Mouse (Mus musculus): Measurements from ENCODE around the gene Calm3. TPM values are rescaled to one million over a fixed set of nuclear protein-coding genes. Genes with fewer than 3 reads are reported as not detected.
A peak's percentile ranks its signal among the peaks of the same experiment; 100 is the strongest.

The Calm3 gene
- polyA plus RNA-seq, 1 experiment: 336 TPM

GRCm38 (mm10) chr7:16906889-16907559 lies 16.9 kb downstream of the Calm3 start:
- H3K36me3 ChIP-seq (ENCODE audit: control insufficient read depth, insufficient read depth): no peaks in the 10 kb centered on the region
- TF ChIP-seq POLR2AphosphoS2 (IDR thresholded peaks at IDR 0.05; ENCODE audit: insufficient read length, low read depth) (no peak), POLR2A (IDR thresholded peaks at IDR 0.05; ENCODE audit: insufficient read length, low read depth) (no peak), SRF (IDR thresholded peaks at IDR 0.05; ENCODE audit: control insufficient read depth, insufficient read length, low read depth) (no peak), REST (IDR thresholded peaks at IDR 0.05; ENCODE audit: insufficient read depth, insufficient read length) (no peak), TCF3 (IDR thresholded peaks at IDR 0.05; ENCODE audit: insufficient read length, low read depth) (no peak), E2F4 (IDR thresholded peaks at IDR 0.05; ENCODE audit: insufficient read depth) (no peak), TCF12 (IDR thresholded peaks at IDR 0.05; ENCODE audit: insufficient read depth, poor library complexity, severe bottlenecking) (no peak), USF1 (IDR thresholded peaks at IDR 0.05; ENCODE audit: low read depth) (no peak), MAX (IDR thresholded peaks at IDR 0.05; ENCODE audit: low read depth) (no peak), MYOG (IDR thresholded peaks at IDR 0.05; ENCODE audit: control insufficient read depth in 1 of 3, insufficient read depth in 1 of 3, insufficient read length in 2 of 3, low read depth in 2 of 3) (no peak), CEBPB (IDR thresholded peaks at IDR 0.05; ENCODE audit: insufficient read depth, poor library complexity, severe bottlenecking) (no peak)
- H3K79me2 ChIP-seq (ENCODE audit: control insufficient read depth, insufficient read depth): peaks cover 9% of the 10 kb centered on the region
- peak overlapping the region; percentile 19 for H3K4me2 ChIP-seq (ENCODE audit: low read depth)
- no peak overlapping the region for H3K4me3 ChIP-seq
- H3ac ChIP-seq (ENCODE audit: control insufficient read depth, insufficient read length): no peak overlapping the region
- H3K27me3 ChIP-seq (ENCODE audit: control insufficient read depth, insufficient read depth, insufficient read length): no peaks in the 10 kb centered on the region

DNA sequence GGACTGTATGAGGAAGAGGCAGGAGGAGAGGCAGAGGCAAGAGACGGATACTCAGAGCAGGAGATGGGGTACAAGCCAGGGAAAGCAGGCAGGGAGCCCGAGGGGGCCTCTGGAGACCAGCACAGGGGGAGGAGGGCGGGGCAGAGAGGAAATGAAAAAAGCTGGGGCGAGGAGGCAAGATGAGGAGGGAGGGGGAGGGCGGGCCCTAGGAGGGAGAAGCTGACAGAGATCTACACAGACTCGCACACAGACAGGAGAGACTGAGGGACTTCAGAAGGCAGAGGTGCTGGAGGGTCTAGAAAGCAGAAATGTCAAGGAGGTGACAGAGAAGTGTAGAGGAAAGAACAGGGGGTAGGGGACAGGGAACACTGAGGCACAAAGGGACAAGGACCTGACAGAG lies 17.6 kb downstream of the Calm3 start, which contains the start of gene Ptgir:
TSS of gene Ptgir (plus strand) at position 210 of the 400 bp plus-strand sequence.
- no peak within 1 kb of the TSS for H3K4me3 ChIP-seq
- TF ChIP-seq MYOG (IDR thresholded peaks at IDR 0.05; ENCODE audit: control insufficient read depth in 1 of 3, insufficient read depth in 1 of 3, insufficient read length in 2 of 3, low read depth in 2 of 3): no peak
- no peak for TF ChIP-seq POLR2AphosphoS2 (IDR thresholded peaks at IDR 0.05; ENCODE audit: insufficient read length, low read depth)
- no peaks in the 10 kb centered on the region for H3K27me3 ChIP-seq (ENCODE audit: control insufficient read depth, insufficient read depth, insufficient read length)
- H3ac ChIP-seq (ENCODE audit: control insufficient read depth, insufficient read length): no peak within 1 kb of the TSS
- H3K4me2 ChIP-seq (ENCODE audit: low read depth): peak within 1 kb of the TSS; percentile 31
- peaks cover 9% of the 10 kb centered on the region for H3K79me2 ChIP-seq (ENCODE audit: control insufficient read depth, insufficient read depth)
- H3K36me3 ChIP-seq (ENCODE audit: control insufficient read depth, insufficient read depth): no peaks in the 10 kb centered on the region

GRCm38 (mm10) chr7:16905491-16906021 lies 18.4 kb downstream of the Calm3 start:
- no peaks in the 10 kb centered on the region for H3K36me3 ChIP-seq (ENCODE audit: control insufficient read depth, insufficient read depth)
- no peak overlapping the region for H3K4me3 ChIP-seq
- no peak overlapping the region for H3ac ChIP-seq (ENCODE audit: control insufficient read depth, insufficient read length)
- peaks cover 9% of the 10 kb centered on the region for H3K79me2 ChIP-seq (ENCODE audit: control insufficient read depth, insufficient read depth)
- H3K4me2 ChIP-seq (ENCODE audit: low read depth): peak overlapping the region; percentile 31
- TF ChIP-seq MYOG (IDR thresholded peaks at IDR 0.05; ENCODE audit: control insufficient read depth in 1 of 3, insufficient read depth in 1 of 3, insufficient read length in 2 of 3, low read depth in 2 of 3) (peak in 2 of 3 experiments; percentile 18 to 67), MAX (IDR thresholded peaks at IDR 0.05; ENCODE audit: low read depth) (no peak), E2F4 (IDR thresholded peaks at IDR 0.05; ENCODE audit: insufficient read depth) (no peak), MYOD1 (IDR thresholded peaks at IDR 0.05; ENCODE audit: control insufficient read depth in 1 of 3, insufficient read length in 2 of 3, low read depth in 2 of 3) (peak in 2 of 3 experiments; percentile 55 to 66)
- no peaks in the 10 kb centered on the region for H3K27me3 ChIP-seq (ENCODE audit: control insufficient read depth, insufficient read depth, insufficient read length)

GRCm38 (mm10) chr7:16904120-16904675 lies 19.7 kb downstream of the Calm3 start:
- H3K27me3 ChIP-seq (ENCODE audit: control insufficient read depth, insufficient read depth, insufficient read length): no peaks in the 10 kb centered on the region

GRCm38 (mm10) chr7:16903439-16903955 lies 20.4 kb downstream of the Calm3 start:
- Histone ChIP-seq H3ac (ENCODE audit: control insufficient read depth, insufficient read length) (no peak overlapping the region), H3K4me2 (ENCODE audit: low read depth) (peak overlapping the region; percentile 52), H3K4me3 (no peak overlapping the region), H3K27me3 (ENCODE audit: control insufficient read depth, insufficient read depth, insufficient read length) (no peaks in the 10 kb centered on the region), H3K79me2 (ENCODE audit: control insufficient read depth, insufficient read depth) (peaks cover 3% of the 10 kb centered on the region), H3K36me3 (ENCODE audit: control insufficient read depth, insufficient read depth) (no peaks in the 10 kb centered on the region)
- TF ChIP-seq POLR2A (IDR thresholded peaks at IDR 0.05; ENCODE audit: insufficient read length, low read depth) (no peak), USF1 (IDR thresholded peaks at IDR 0.05; ENCODE audit: low read depth) (no peak), MYOD1 (IDR thresholded peaks at IDR 0.05; ENCODE audit: control insufficient read depth in 1 of 3, insufficient read length in 2 of 3, low read depth in 2 of 3) (no peak), MAX (IDR thresholded peaks at IDR 0.05; ENCODE audit: low read depth) (no peak), POLR2AphosphoS2 (IDR thresholded peaks at IDR 0.05; ENCODE audit: insufficient read length, low read depth) (no peak), CEBPB (IDR thresholded peaks at IDR 0.05; ENCODE audit: insufficient read depth, poor library complexity, severe bottlenecking) (no peak), TCF12 (IDR thresholded peaks at IDR 0.05; ENCODE audit: insufficient read depth, poor library complexity, severe bottlenecking) (no peak), MYOG (IDR thresholded peaks at IDR 0.05; ENCODE audit: control insufficient read depth in 1 of 3, insufficient read depth in 1 of 3, insufficient read length in 2 of 3, low read depth in 2 of 3) (no peak)

More at GRCm38 (mm10) chr7:16904120-16904675, 19.7 kb downstream of the Calm3 start:
- Histone ChIP-seq H3ac (ENCODE audit: control insufficient read depth, insufficient read length) (no peak overlapping the region), H3K36me3 (ENCODE audit: control insufficient read depth, insufficient read depth) (no peaks in the 10 kb centered on the region), H3K4me2 (ENCODE audit: low read depth) (peak overlapping the region; percentile 52), H3K4me3 (no peak overlapping the region), H3K79me2 (ENCODE audit: control insufficient read depth, insufficient read depth) (peaks cover 5% of the 10 kb centered on the region)
- TF ChIP-seq MYOG (IDR thresholded peaks at IDR 0.05; ENCODE audit: control insufficient read depth in 1 of 3, insufficient read depth in 1 of 3, insufficient read length in 2 of 3, low read depth in 2 of 3) (peak; percentile 79 to 99 (median 98)), POLR2A (IDR thresholded peaks at IDR 0.05; ENCODE audit: insufficient read length, low read depth) (no peak), TCF3 (IDR thresholded peaks at IDR 0.05; ENCODE audit: insufficient read length, low read depth) (peak; percentile 93), MYOD1 (IDR thresholded peaks at IDR 0.05; ENCODE audit: control insufficient read depth in 1 of 3, insufficient read length in 2 of 3, low read depth in 2 of 3) (peak; percentile 78 to 99 (median 98)), TCF12 (IDR thresholded peaks at IDR 0.05; ENCODE audit: insufficient read depth, poor library complexity, severe bottlenecking) (peak; percentile 96), REST (IDR thresholded peaks at IDR 0.05; ENCODE audit: insufficient read depth, insufficient read length) (no peak), POLR2AphosphoS2 (IDR thresholded peaks at IDR 0.05; ENCODE audit: insufficient read length, low read depth) (no peak)
